Mouse (Mus musculus) brain, embryonic 18.5 days (tissue): ENCODE data around the gene 4931406P16Rik.
"Not testable (repeated sequence)": the region's sequence is repeated elsewhere in the genome, so short reads cannot be mapped to it uniquely, and the experiment has no call there.

ENCODE experiments used
- DNase-seq: peaks from one replicate; pipeline ENCODE4 v3.0.0-alpha.2; 2012; ENCODE audit warnings: low read depth, low spot score

4931406P16Rik gene

GRCm38 (mm10) chr7:34313443-34313875 is at the start of gene 4931406P16Rik:
Gene 4931406P16Rik, minus strand, starts transcription at chr7:34313551.
- DNase-seq: peak; percentile 65

DNA sequence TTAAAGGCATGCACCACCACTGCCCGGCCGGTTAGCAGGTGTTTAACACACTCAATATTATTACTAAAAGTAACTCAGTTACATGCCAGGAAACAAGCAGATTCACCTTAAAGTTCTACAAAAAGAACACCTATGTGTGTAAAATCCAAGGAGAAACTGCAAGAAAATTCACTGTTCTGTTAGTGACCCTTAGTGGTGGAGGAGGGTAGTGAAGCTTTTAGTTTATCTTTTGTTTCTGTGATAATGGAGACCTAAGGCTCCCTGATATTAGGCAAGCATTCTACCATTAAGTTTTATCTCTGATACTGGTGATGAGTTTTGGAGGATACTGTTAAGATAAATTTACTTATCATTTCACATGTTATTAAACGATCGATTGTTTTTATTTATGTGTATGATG is 42.3 kb upstream of the 4931406P16Rik start:
- no peak for DNase-seq

DNA sequence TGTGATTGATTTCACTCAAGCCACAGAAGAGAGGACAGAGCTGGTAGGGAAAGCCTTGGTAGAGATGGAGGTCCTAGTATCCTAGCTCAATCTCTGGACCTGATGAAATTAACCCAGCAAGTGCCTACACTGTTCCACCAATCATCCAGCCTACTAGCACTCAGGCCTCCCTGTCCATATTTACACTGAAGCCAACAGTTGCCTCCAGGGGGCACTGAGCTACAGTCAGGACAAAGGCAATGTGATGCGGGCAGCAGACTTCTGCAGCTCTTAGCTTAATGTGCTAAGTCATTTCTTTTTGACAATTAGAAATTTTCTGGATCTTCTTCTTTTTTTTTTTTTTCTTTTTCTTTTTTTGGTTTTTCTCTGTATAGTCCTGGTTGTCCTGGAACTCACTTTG is 38.6 kb upstream of the 4931406P16Rik start:
- no peak for DNase-seq

DNA sequence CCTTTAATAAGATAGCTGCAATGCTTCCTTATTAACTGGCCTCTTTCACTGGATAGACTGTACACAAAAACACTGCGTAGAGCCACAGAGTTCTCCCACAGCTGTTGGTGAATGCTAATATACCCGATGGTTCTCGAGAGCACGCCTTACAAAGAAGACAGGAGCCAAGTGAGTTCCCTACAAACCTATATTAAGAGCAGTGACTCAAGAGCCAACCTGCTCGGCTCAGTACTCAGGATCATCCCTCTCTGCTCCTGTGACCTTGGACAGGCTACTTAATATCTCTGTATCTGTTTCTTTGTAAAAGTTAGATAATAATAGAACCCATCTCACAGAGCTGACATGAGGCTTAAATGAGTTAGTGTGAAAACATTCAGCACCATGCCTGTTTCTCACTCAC is 36.8 kb upstream of the 4931406P16Rik start:
- DNase-seq: no peak

DNA sequence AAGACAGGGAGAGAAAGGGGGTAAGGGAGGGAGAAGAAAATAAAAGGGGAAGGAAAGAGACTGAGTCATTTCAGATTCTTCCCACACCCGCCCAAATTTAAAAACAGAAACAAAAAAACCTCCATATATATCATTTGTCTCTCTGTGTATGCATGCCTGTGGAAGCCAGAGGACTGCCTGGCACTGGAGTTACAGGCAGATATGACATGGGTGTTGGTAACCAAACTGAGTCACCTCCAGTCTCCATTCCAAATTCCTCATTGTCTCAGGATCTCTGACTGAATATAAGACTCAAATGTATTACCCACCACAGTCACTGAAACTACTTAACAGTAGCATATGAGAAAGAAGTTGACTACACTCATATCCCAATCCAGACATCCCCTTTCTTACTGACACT is 34.7 kb upstream of the 4931406P16Rik start:
- no peak for DNase-seq

DNA sequence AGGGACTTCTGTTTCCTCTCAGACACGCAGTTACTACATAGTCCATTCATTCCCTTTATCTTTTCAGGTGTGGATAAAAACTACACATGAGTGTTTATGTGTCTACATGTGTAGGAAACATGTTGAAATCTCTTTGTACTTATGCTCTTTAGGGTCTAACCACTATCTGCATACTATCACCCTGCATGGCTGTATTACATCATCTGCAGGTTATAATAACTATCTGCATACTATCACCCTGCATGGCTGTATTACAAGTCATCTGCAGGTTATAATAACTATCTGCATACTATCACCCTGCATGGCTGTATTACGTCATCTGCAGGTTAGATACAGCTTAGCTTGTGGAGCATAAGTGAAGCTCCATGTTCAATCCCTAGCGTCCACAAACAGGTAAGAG is 33.7 kb upstream of the 4931406P16Rik start:
- DNase-seq: no peak

DNA sequence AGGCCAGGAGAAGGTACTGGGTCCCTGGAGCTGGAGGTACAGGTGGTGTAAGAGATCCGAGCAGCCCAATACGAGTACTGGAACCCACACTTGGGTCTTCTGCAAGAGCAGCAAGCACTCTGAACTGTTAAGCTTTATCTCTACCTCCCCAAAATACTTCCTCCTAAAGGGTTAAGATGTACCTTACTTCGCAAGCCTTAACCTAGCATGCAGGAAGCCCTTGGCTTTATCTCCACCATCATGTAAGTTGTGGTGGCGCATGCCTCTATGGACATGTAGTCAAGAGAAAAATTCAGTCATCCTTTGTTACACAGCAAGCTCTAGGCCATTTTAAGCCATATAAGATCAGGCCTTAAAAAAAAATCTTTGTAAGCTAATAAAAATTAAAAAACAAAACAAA is 33.2 kb upstream of the 4931406P16Rik start:
- DNase-seq: no peak

- no peak for DNase-seq
Measured at GRCm38 (mm10) chr7:34342040-34342793, 28.9 kb upstream of the 4931406P16Rik start.

GRCm38 (mm10) chr7:34340841-34341240 is 27.5 kb upstream of the 4931406P16Rik start:
- DNase-seq: no peak

- no peak for DNase-seq
Measured at GRCm38 (mm10) chr7:34339164-34339489, 25.8 kb upstream of the 4931406P16Rik start.

DNA sequence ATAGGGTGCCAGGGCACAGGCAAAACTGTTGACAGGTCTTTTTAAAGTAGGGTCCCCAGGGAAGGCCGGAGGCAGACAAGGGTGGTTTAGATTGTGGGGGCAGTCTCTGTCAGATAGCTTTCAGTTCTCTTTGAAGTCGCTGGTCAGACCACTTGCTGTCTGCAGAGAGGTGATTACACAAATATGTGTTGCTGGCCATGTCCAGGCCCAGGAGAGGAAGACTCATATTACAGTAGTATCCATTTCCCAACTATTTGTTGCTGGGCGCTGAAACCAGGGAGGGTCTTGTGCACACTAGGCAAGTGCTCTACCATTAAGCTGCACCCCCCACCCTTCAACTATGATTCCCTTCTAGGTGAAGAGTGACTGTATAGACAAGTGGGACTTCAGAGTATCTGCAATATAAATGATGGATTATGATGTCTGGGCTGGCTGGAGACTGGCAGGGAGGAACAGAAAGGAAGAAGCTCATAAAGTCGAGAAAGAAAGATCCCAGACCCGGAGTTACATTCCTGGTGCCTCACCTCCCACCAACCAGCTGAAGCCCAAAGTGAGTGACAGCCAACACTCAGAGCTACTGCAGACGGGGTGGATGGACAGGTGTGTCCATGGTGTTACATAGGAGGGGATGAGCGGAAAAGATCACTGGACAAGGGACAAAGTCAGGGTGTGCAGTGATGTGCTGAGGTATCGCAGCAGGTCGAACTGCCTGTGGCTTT is 25.3 kb upstream of the 4931406P16Rik start:
- DNase-seq: no peak

DNA sequence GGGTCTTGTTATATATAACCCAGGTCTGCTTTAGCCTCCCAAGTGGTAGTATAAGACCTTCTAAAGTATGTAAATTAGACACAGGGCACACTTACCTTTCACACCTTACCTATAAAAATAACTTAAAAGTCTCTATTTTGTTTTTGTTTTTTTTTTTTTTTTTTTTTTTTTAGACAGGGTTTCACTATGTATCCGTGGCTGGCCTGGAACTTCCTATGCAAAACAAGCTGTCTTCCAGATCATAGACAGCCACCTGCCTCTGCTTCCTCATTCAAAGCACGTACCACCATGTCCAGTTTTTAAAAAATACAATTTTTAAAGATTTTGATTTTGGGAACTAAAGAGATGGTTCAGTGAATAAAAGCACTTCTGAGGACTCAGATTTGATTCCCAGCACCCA is 23.9 kb upstream of the 4931406P16Rik start:
- DNase-seq: no peak

- DNase-seq: not testable (repeated sequence)
Measured at GRCm38 (mm10) chr7:34336545-34336944, 23.2 kb upstream of the 4931406P16Rik start.

DNA sequence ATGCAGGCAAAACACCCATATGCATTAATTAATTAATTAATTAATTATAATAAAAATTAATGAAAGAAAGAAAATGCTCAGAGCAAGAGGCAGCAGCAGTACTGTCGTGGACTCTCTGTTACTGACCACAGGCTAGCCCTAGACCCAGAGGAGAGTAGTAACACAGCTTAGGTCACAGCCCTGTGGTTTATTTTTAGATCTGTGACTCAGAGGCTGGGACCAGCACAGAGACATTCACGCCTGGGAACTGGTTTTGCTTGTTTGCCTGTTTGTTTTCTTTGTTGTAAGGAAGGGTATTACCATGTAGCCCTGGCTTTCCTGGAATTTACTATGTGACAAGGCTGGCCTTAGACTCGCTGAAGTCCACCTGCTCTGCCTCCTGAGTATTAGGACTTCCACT is 14.1 kb upstream of the 4931406P16Rik start:
- no peak for DNase-seq

DNA sequence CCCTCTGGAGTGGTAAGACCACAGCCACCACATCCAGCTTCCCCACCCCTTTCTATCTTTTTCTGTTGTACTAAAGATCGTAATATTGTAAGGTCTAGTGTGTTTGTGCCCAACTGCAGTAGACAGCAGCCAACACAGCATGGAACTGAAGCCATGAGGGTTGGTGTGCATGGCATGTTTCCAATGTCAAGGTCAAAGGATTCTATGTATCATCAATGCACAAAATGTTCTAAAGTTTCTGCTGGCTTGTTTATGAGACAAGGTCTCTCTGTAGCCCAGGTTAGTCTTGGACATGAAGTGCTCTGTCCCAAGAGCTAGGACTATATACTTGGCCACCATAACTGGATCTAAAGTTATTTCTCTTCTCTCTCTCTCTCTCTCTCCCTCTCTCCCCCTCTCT is 11.5 kb upstream of the 4931406P16Rik start:
- DNase-seq: no peak

DNA sequence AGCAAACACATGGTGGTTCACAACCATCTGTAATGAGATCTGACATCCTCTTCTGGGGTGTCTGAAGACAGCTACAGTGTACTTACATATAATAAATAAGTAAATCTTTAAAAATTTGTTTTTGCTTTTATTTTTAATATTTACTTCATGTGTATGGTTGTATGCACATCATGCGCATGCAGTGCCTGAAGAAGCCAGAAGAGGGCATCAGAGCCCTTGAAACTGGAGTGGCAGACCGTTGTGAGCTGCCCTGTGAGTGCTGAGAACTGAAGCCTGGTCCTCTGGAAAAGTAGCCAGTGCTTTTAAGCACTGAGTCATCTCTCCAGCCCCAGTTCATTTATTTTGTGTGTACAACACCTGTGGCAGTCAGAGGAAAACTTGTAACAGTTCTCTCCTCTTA is 10.7 kb upstream of the 4931406P16Rik start:
- no peak for DNase-seq

DNA sequence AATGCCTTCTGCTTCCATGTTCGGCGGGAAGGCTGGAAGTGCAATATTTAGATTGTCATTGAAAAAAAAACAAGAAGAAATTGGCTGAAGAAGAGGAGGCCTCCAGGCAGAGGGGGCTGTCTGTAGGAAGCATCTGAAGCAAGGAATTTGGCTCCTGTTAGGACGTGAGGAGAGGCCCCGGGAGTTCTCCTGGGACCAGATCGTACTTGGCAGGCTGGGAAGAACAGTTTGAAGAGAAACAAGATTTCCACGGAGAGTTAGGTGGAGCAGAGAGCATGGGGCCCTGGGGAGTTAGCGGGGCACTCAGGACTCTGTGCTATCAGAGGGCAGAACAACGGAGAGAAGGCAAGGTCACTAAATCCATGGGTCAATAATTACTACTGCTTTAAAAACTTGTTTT is 10.0 kb upstream of the 4931406P16Rik start:
- DNase-seq: no peak

DNA sequence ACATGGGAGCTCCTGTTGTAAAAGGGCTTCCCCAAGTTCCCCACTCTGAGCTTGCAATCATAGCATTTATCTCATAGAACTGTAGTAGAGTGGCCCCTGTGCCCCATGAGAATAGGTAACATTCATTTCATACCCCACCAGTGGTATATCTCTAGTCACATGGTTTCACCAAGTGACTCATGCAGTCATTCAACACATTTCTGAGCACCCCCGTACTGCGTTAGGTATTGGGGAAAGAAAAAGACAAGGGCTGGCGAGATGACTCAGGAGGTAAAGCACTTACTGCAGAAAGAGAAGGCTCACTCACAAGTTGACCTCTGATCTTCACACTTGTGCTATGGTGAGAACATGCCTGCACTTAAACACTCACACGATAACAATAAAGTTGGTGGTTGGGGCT is 8.6 kb upstream of the 4931406P16Rik start:
- no peak for DNase-seq

- no peak for DNase-seq
Measured at GRCm38 (mm10) chr7:34321119-34321518, 7.8 kb upstream of the 4931406P16Rik start.

DNA sequence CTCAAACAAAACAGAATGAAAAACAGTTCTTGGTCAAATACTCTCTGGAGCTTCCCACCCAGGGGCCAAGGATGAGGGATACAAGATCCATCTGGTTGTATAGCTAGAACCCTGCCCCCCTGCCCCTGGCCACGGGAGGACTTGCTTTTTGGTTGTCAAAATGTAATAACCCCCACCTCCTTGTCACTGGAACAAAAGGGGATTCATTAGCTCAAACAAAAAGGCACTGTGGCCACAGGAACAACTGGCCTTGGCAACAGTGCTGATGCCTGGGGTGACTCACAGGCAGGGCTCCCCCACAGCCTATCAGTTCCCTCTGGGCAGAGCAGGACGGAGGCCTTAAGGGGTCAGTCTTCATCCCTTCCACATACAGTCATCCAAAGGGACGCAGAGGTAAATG is 6.6 kb upstream of the 4931406P16Rik start:
- DNase-seq: no peak

GRCm38 (mm10) chr7:34319123-34319522 is 5.8 kb upstream of the 4931406P16Rik start:
- DNase-seq: no peak

DNA sequence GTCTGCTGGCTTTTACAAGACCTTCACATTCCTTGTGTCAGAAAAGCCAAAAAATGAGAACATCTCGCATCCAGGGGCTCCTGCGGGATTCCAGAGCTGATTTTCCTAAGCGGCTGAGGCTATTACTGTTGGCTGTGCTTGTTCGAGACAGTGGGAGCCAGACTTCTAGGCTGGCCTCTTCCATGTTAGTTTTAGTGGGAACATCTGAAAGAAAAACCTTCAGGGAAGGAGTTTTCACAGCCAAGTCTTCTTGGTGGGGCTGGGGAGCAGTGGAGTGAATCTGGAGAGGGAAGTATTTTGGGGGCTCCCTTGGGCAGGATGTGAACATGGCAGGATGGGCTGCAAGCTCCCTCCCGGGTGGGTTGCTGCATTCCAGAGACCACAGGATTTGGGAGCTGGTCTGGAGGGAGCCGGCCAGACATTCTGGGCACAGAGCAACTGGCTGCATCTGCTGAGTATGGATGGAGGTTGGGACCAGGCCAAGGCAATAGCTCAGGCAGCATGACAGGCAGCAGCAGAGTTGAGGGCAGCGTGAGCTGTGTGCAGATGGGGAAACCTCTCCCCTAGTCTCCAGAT is 4.6 kb upstream of the 4931406P16Rik start:
- DNase-seq: no peak
